Mouse (Mus musculus): Measurements from ENCODE around the gene Ehmt1.

GRCm38 (mm10) chr2:24775951-24776587 lies 143.3 kb downstream of the Ehmt1 start:
- no peak for TF ChIP-seq CTCF (IDR thresholded peaks at IDR 0.05; ENCODE audit: low read depth, low read length)
- TF ChIP-seq POLR2A (IDR thresholded peaks at IDR 0.05; ENCODE audit: extremely low read depth, insufficient read depth, low read length), result no peak

Measured in liver, adult 2 months (tissue).